ENCODE assay signal across 25 mouse cellular contexts in genomic region chr11:33890382-33890781, GRCm38 (mm10).
DNase-seq lines count a peak whose midpoint lies in the region; ATAC-seq and TF ChIP-seq lines count a peak whose summit lies in the region.
"Had no signal": no experiment of that assay in that cellular context is flagged by ENCODE, and none has a peak within 500 bp of the region (broad histone marks: within the 10 kb centered on the region; RNA-seq: fewer than 3 reads in every experiment).

No protein-coding gene starts in this region.

- H3K4me3 ChIP-seq in forebrain, embryonic 14.5 days (ENCODE audit: low read depth, low read length), result no peak overlapping the region
- no peak overlapping the region for H3K4me3 ChIP-seq in forebrain, embryonic 10.5 days
- H3K4me3 ChIP-seq in midbrain, embryonic 11.5 days (ENCODE audit: low read depth, low read length), result no peak overlapping the region
- H3K4me3 ChIP-seq in midbrain, embryonic 15.5 days, result no peak overlapping the region
- H3K4me3 ChIP-seq: embryonic facial prominence, embryonic 12.5 days; forebrain, embryonic 12.5 days; forebrain, embryonic 15.5 days had no signal

- H3K4me2 ChIP-seq in forebrain, embryonic 14.5 days (ENCODE audit: low read length), result no peak overlapping the region
- no peak overlapping the region for H3K4me2 ChIP-seq in midbrain, embryonic 11.5 days
- no peak overlapping the region for H3K4me2 ChIP-seq in midbrain, embryonic 15.5 days
- H3K4me2 ChIP-seq: embryonic facial prominence, embryonic 12.5 days; forebrain, embryonic 12.5 days; forebrain, embryonic 15.5 days had no signal

- intact Hi-C loops in heart, postnatal 14 days (cut with DNase I), result no loop called here

- no peaks in the 10 kb centered on the region for H3K4me1 ChIP-seq in forebrain, embryonic 14.5 days (ENCODE audit: control insufficient read depth, insufficient read depth, low read length)
- H3K4me1 ChIP-seq in forebrain, embryonic 10.5 days, result no peaks in the 10 kb centered on the region
- H3K4me1 ChIP-seq in midbrain, embryonic 11.5 days (ENCODE audit: control insufficient read depth, insufficient read depth, low read length), result no peaks in the 10 kb centered on the region
- no peaks in the 10 kb centered on the region for H3K4me1 ChIP-seq in midbrain, embryonic 15.5 days
- H3K4me1 ChIP-seq: embryonic facial prominence, embryonic 12.5 days; forebrain, embryonic 12.5 days; forebrain, embryonic 15.5 days had no signal

- TF ChIP-seq POLR2A in brain, embryonic 14.5 days (IDR thresholded peaks at IDR 0.05; ENCODE audit: borderline replicate concordance, extremely low read depth, insufficient read depth, insufficient read length, poor library complexity, severe bottlenecking), result no peak

- no peak overlapping the region for H3K27ac ChIP-seq in forebrain, embryonic 14.5 days (ENCODE audit: low read depth, low read length)
- no peak overlapping the region for H3K27ac ChIP-seq in forebrain, embryonic 10.5 days
- no peak overlapping the region for H3K27ac ChIP-seq in midbrain, embryonic 11.5 days (ENCODE audit: low read depth, low read length)
- no peak overlapping the region for H3K27ac ChIP-seq in midbrain, embryonic 15.5 days
- H3K27ac ChIP-seq: embryonic facial prominence, embryonic 12.5 days; forebrain, embryonic 12.5 days; forebrain, embryonic 15.5 days had no signal

- DNase-seq in forebrain, embryonic 14.5 days (ENCODE audit: low spot score), result peak; percentile 46
- no peak for DNase-seq in forebrain, embryonic 10.5 days (ENCODE audit: extremely low spot score, low spot score)
- peak; percentile 53 for DNase-seq in heart, adult 11 months
- DNase-seq in heart, postnatal 14 days, result no peak
- peak; percentile 44 for DNase-seq in midbrain, embryonic 11.5 days (ENCODE audit: low spot score, missing footprints)
- DNase-seq in brain, embryonic 14.5 days (ENCODE audit: low read depth), result peak; percentile 60
- DNase-seq: adrenal gland, adult 8-10 months; adrenal gland, postnatal 14 days; adrenal gland, postnatal 36 days; B cell, adult 2 months; cerebellum, adult 11 months; cerebellum, adult 18-20 months; cerebellum, adult 8-10 months; cerebellum, adult 9-11 months; cerebellum, postnatal 14 days; cerebellum, postnatal 36 days; embryo, embryonic 11 days had no signal

- H3K36me3 ChIP-seq in forebrain, embryonic 14.5 days (ENCODE audit: control insufficient read depth, insufficient read depth, low read length), result no peaks in the 10 kb centered on the region
- no peaks in the 10 kb centered on the region for H3K36me3 ChIP-seq in forebrain, embryonic 10.5 days (replicated peaks)
- H3K36me3 ChIP-seq in midbrain, embryonic 11.5 days (ENCODE audit: control insufficient read depth, insufficient read depth, low read length), result no peaks in the 10 kb centered on the region
- H3K36me3 ChIP-seq in midbrain, embryonic 15.5 days (replicated peaks), result no peaks in the 10 kb centered on the region
- H3K36me3 ChIP-seq: embryonic facial prominence, embryonic 12.5 days; forebrain, embryonic 12.5 days; forebrain, embryonic 15.5 days; G1E had no signal

- WGBS in forebrain, embryonic 14.5 days, result 53% methylated on average over 2 of the region's 2 CpGs
- WGBS in forebrain, embryonic 10.5 days, result 73% methylated on average over 2 of the region's 2 CpGs
- WGBS in midbrain, embryonic 11.5 days, result 61% methylated on average over 2 of the region's 2 CpGs
- WGBS in midbrain, embryonic 15.5 days, result 36% methylated on average over 2 of the region's 2 CpGs

- H3K9ac ChIP-seq in forebrain, embryonic 14.5 days (ENCODE audit: low read length), result no peak overlapping the region
- no peak overlapping the region for H3K9ac ChIP-seq in midbrain, embryonic 11.5 days (ENCODE audit: low read length)
- H3K9ac ChIP-seq in midbrain, embryonic 15.5 days, result no peak overlapping the region
- H3K9ac ChIP-seq: embryonic facial prominence, embryonic 12.5 days; forebrain, embryonic 12.5 days; forebrain, embryonic 15.5 days had no signal

- no peak for TF ChIP-seq CTCF in brain, embryonic 14.5 days (IDR thresholded peaks at IDR 0.05; ENCODE audit: borderline replicate concordance, extremely low read depth, insufficient read depth, insufficient read length)

- H3K9me3 ChIP-seq in forebrain, embryonic 14.5 days (replicated peaks; ENCODE audit: control insufficient read depth, low read length), result no peaks in the 10 kb centered on the region
- H3K9me3 ChIP-seq in forebrain, embryonic 10.5 days, result no peaks in the 10 kb centered on the region
- H3K9me3 ChIP-seq in midbrain, embryonic 11.5 days (ENCODE audit: control insufficient read depth, low read length), result no peaks in the 10 kb centered on the region
- H3K9me3 ChIP-seq in midbrain, embryonic 15.5 days, result no peaks in the 10 kb centered on the region
- H3K9me3 ChIP-seq: embryonic facial prominence, embryonic 12.5 days; forebrain, embryonic 12.5 days; forebrain, embryonic 15.5 days; G1E had no signal

- ATAC-seq in forebrain, embryonic 14.5 days, result no peak
- ATAC-seq in midbrain, embryonic 11.5 days (ENCODE audit: low FRiP score), result no peak
- no peak for ATAC-seq in midbrain, embryonic 15.5 days (replicated peaks)
- ATAC-seq: activated CD4-positive, CD25-positive, alpha-beta regulatory T cell, adult 4 months; CD4-positive, CD25-positive, alpha-beta regulatory T cell, adult 4 months; forebrain, embryonic 15.5 days; Patski had no signal

- H3K27me3 ChIP-seq in forebrain, embryonic 14.5 days (replicated peaks; ENCODE audit: control insufficient read depth, insufficient read depth, low read length), result no peaks in the 10 kb centered on the region
- no peaks in the 10 kb centered on the region for H3K27me3 ChIP-seq in forebrain, embryonic 10.5 days (ENCODE audit: poor library complexity, severe bottlenecking)
- no peaks in the 10 kb centered on the region for H3K27me3 ChIP-seq in midbrain, embryonic 11.5 days (ENCODE audit: control insufficient read depth, insufficient read depth, low read length)
- no peaks in the 10 kb centered on the region for H3K27me3 ChIP-seq in midbrain, embryonic 15.5 days (replicated peaks)
- H3K27me3 ChIP-seq: embryonic facial prominence, embryonic 12.5 days; forebrain, embryonic 12.5 days; forebrain, embryonic 15.5 days had no signal

Comparison
In these comparisons a context has a peak if more than half of its experiments do, and no peak if none do; other contexts are left out.
1. DNase-seq: peak in forebrain, embryonic 14.5 days (single experiment), heart, adult 11 months (single experiment), midbrain, embryonic 11.5 days (single experiment) and brain, embryonic 14.5 days (single experiment); none in forebrain, embryonic 10.5 days (single experiment) and heart, postnatal 14 days (0 of 2).